Mouse (Mus musculus) bone marrow, adult 2 months (tissue): ENCODE measurements around the gene Lypd6. TPM values are rescaled to one million over a fixed set of nuclear protein-coding genes. Genes with fewer than 3 reads are reported as not detected.

Experiments
- H3K27ac ChIP-seq: fragments of 200-500 bp; 2 replicates; pipeline ENCODE4 v1.5.1; 2012; ENCODE audit warnings: low read depth, mild to moderate bottlenecking, control low read depth, inconsistent platforms, low read length; ENCODE audit not compliant: control insufficient read depth, poor library complexity, insufficient read depth
- H3K4me1 ChIP-seq: fragments of 200-500 bp; 2 replicates; pipeline ENCODE4 v1.6.1; 2011; ENCODE audit warnings: low read length; ENCODE audit not compliant: control insufficient read depth, insufficient read depth
- H3K4me3 ChIP-seq: fragments of 200-500 bp; replicated peaks from 2 replicates; pipeline ENCODE3; 2011; ENCODE audit warnings: mild to moderate bottlenecking, low read depth, low read length, control low read depth; ENCODE audit not compliant: control insufficient read depth
- CTCF ChIP-seq: fragments of 200-500 bp; IDR thresholded peaks from 2 replicates; pipeline ENCODE4 v1.5.1; 2011; ENCODE audit warnings: low read length, control low read depth; ENCODE audit not compliant: control insufficient read depth, insufficient read depth
- POLR2A ChIP-seq: fragments of 200-500 bp; IDR thresholded peaks from 2 replicates; pipeline ENCODE4 v1.6.1; 2011; ENCODE audit warnings: low read depth, mild to moderate bottlenecking, control low read depth, low read length, borderline replicate concordance; ENCODE audit not compliant: control insufficient read depth
- WGBS: fragments of 180-500 bp; shearing (Covaris S2); methylation state at CpG from one replicate; pipeline ENCODE4 v1.1.7; 2018; 5-methylcytosine and 5-hydroxymethylcytosine counted together
- polyA plus RNA-seq: library from polyadenylated mRNA; stranded (reverse); fragments of >200 nt; gene quantifications from 2 replicates; pipeline ENCODE4 v1.2.4, GENCODE M21; 2011; ENCODE audit warnings: low replicate concordance; ENCODE audit not compliant: missing spikeins, insufficient read depth, insufficient read length

Lypd6 gene
- polyA plus RNA-seq, 1 experiment = 0.85 TPM

GRCm38 (mm10) chr2:50111609-50112008 is 45.4 kb downstream of the Lypd6 start:
- H3K4me1 ChIP-seq = no peaks in the 10 kb centered on the region
- H3K27ac ChIP-seq = no peak overlapping the region
- 32% methylated on average over 1 of the region's 1 CpGs for WGBS
- TF ChIP-seq CTCF (no peak), POLR2A (no peak)
- no peak overlapping the region for H3K4me3 ChIP-seq

- Histone ChIP-seq H3K4me3 (no peak overlapping the region), H3K4me1 (no peaks in the 10 kb centered on the region), H3K27ac (no peak overlapping the region)
- WGBS = 20% methylated on average over 5 of the region's 5 CpGs
- TF ChIP-seq CTCF (no peak), POLR2A (no peak)
These were observed 46.2 kb downstream of the Lypd6 start for GRCm38 (mm10) chr2:50112427-50112826.

- WGBS = 86% methylated on average over 7 of the region's 7 CpGs
- TF ChIP-seq POLR2A = no peak
- no peak for TF ChIP-seq CTCF
- H3K4me1 ChIP-seq = no peaks in the 10 kb centered on the region
- H3K27ac ChIP-seq = no peak overlapping the region
- no peak overlapping the region for H3K4me3 ChIP-seq
These were observed 52.9 kb downstream of the Lypd6 start for GRCm38 (mm10) chr2:50119101-50119500.

GRCm38 (mm10) chr2:50120839-50121238 is 54.6 kb downstream of the Lypd6 start:
- WGBS = 75% methylated on average over 9 of the region's 9 CpGs
- TF ChIP-seq CTCF = no peak
- TF ChIP-seq POLR2A = no peak
- Histone ChIP-seq H3K4me3 (no peak overlapping the region), H3K4me1 (no peaks in the 10 kb centered on the region), H3K27ac (no peak overlapping the region)

- Histone ChIP-seq H3K4me3 (no peak overlapping the region), H3K4me1 (no peaks in the 10 kb centered on the region), H3K27ac (no peak overlapping the region)
- WGBS = 84% methylated on average over 5 of the region's 5 CpGs
- no peak for TF ChIP-seq CTCF
- no peak for TF ChIP-seq POLR2A
These were observed 57.1 kb downstream of the Lypd6 start for GRCm38 (mm10) chr2:50123376-50123775.

- no peaks in the 10 kb centered on the region for H3K4me1 ChIP-seq
- 80% methylated on average over 9 of the region's 9 CpGs for WGBS
- H3K4me3 ChIP-seq = no peak overlapping the region
- TF ChIP-seq POLR2A = no peak
- no peak for TF ChIP-seq CTCF
- H3K27ac ChIP-seq = no peak overlapping the region
These were observed 61.4 kb downstream of the Lypd6 start for GRCm38 (mm10) chr2:50127513-50128175.

GRCm38 (mm10) chr2:50128322-50129277 is 62.4 kb downstream of the Lypd6 start:
- Histone ChIP-seq H3K27ac (no peak overlapping the region), H3K4me3 (no peak overlapping the region), H3K4me1 (no peaks in the 10 kb centered on the region)
- TF ChIP-seq POLR2A (no peak), CTCF (no peak)
- 85% methylated on average over 12 of the region's 12 CpGs for WGBS

GRCm38 (mm10) chr2:50130674-50131073 is 64.4 kb downstream of the Lypd6 start:
- no peak overlapping the region for H3K27ac ChIP-seq
- H3K4me3 ChIP-seq = no peak overlapping the region
- 6% methylated on average over 3 of the region's 3 CpGs for WGBS
- TF ChIP-seq POLR2A (no peak), CTCF (no peak)
- no peaks in the 10 kb centered on the region for H3K4me1 ChIP-seq

GRCm38 (mm10) chr2:50143672-50144071 is 77.4 kb downstream of the Lypd6 start:
- H3K4me3 ChIP-seq = no peak overlapping the region
- no peaks in the 10 kb centered on the region for H3K4me1 ChIP-seq
- TF ChIP-seq POLR2A = no peak
- TF ChIP-seq CTCF = no peak
- WGBS = 81% methylated on average over 6 of the region's 6 CpGs
- no peak overlapping the region for H3K27ac ChIP-seq
